Mouse (Mus musculus) urinary bladder, adult 18-20 months (tissue): Measurements from ENCODE around the gene Ablim1.

ENCODE experiments used
- DNase-seq, 2 experiments: peaks; one replicate each; pipeline ENCODE4 v3.0.0; 2022; ENCODE audit warnings: low spot score in 2 of 2, mixed read lengths in 2 of 2

The Ablim1 gene

DNA sequence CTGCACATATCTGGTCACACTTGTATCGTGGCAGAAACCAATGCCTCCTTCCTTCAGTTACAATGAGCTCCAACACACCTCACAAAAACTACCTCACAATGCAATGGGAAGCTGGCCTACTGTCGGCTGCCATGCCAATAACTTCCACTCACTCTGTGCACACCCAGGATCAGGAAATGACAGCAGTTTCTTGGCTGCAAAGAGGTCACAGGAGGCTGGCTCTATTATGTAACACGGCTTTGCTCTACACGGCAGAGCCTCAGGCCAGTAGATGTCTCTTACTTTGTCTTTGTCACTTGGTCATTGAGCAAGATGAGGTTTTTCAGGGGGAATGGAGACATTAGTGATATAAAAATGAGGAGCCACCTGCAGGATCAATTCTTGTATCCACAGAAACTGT, 126.2 kb downstream of the Ablim1 start:
- no peak for DNase-seq

GRCm38 (mm10) chr19:57185021-57185420, 129.7 kb downstream of the Ablim1 start:
- DNase-seq = no peak

- DNase-seq = no peak
Measured at GRCm38 (mm10) chr19:57182938-57183720, 131.6 kb downstream of the Ablim1 start.

- DNase-seq = peak in 1 of 2 experiments; percentile 65
Measured at GRCm38 (mm10) chr19:57181852-57182528, 132.7 kb downstream of the Ablim1 start.

DNA sequence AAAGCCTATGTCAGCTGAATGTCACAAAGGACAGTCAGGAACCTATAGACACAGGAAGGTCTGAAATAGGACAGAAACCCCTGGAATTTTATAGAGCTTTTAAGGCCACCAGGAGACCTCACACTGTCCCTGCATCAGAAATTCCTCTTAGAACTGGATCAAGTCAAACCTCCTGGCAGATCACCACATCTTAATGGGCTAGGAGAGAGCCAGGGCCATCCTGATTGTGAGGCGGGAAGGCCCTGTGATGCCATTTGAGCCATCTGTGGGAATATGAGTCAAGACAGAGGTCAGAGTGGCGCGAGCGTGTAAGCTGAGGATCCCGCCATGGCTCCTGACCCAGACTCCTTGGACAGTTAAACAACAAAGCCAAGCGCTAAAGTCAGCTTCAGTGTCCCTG, 133.4 kb downstream of the Ablim1 start:
- DNase-seq = no peak

DNA sequence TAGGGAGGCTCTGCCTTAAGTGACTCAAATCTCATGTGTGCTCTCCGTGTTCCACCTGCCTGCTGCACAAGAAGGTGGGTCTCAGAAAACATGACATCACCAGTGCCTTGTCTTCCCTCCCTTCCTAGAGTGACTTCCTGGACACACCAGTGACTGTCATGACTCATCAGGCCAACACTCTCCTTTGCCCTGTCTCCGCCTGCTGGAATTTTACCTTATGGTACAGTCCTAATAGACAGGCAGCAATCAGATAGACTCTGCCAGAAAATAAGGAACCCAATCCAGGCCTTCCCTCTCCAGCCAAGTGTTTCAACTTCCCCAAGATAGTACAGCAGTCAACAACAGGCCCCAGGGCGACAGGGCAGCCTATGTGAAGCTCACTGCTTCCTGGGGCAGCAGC, 133.8 kb downstream of the Ablim1 start:
- DNase-seq = no peak

- no peak for DNase-seq
Measured at GRCm38 (mm10) chr19:57180333-57180732, 134.4 kb downstream of the Ablim1 start.

DNA sequence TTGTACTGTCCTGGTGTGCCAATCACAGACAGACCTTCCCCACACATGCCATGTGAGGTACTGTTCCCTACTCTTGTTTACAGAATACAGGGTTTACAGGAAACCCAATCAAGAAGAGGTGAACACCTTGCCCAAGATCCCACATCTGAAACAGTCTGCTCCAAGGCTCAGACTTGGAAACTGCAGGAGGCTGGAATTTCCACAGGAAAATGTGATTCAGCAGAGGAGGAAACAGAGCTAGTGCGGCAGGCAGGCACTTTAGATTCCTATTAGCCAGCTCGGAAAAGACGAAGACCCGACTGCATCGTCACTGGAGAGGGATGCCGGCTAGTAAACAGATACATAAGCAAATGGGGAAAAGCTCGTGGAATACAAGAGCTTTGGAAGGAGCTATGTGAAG, 135.4 kb downstream of the Ablim1 start:
- DNase-seq = no peak

GRCm38 (mm10) chr19:57177334-57177733, 137.4 kb downstream of the Ablim1 start:
- no peak for DNase-seq

- no peak for DNase-seq
Measured at GRCm38 (mm10) chr19:57175077-57175476, 139.6 kb downstream of the Ablim1 start.

- DNase-seq = no peak
Measured at GRCm38 (mm10) chr19:57174541-57174940, 140.2 kb downstream of the Ablim1 start.

DNA sequence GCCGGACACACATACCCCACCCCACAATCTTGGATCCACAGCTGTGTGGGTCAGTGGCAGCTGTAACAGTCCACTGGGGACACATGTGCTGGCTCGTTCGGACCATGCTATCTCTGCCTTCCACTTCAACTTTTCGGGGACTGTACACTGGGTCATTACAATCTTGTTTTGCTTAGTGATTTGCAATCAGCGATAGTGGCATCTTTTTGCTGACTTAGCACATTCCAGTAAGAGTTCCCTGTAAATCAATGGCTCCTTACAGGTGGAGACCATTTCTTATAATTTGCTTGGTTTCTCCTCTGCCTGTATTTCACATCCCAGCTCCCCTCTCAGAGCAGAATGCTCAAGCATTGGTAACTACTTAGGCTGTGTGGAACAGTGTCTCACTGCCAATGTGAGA, 140.7 kb downstream of the Ablim1 start:
- no peak for DNase-seq

DNA sequence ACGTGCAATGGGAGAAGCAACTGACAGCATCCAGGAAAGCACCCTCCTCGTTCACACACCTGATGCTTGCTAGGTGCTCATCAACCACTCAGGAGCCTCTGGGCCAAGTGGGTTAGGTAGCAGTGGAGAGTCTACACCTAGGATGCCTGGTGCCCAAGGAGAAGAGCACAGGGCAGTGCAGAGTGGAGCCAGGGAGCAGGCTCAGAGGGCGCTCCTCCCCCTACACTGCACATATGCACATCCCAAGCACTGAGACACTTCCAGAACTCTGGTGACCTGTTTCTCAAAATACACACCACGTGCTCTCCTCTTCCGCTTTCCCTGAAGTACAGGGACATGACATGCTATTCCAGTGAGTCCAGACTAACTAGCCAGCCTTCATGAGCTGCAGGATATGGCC, 142.4 kb downstream of the Ablim1 start:
- no peak for DNase-seq

DNA sequence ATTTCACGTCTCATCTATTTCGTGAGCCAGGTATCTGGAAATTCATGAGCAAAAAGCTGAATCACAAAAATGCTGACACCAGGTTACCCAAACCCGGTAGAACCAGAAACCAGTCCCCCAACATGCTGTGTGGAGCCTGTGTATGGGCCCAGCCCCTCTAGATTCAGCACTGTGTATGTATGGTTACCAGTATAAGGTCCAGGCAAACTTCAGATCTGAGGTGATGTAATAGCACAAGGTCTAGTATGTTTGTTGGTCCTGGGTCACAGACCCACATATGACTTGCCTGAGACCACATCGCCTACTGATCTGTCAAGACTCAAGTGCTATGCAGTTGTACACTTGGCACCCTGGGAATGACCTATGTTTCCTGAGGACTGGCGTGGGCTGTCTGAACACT, 143.8 kb downstream of the Ablim1 start:
- DNase-seq = no peak

GRCm38 (mm10) chr19:57169485-57169884, 145.2 kb downstream of the Ablim1 start:
- no peak for DNase-seq

GRCm38 (mm10) chr19:57167721-57168120, 147.0 kb downstream of the Ablim1 start:
- no peak for DNase-seq

- no peak for DNase-seq
Measured at GRCm38 (mm10) chr19:57164882-57165281, 149.8 kb downstream of the Ablim1 start.

DNA sequence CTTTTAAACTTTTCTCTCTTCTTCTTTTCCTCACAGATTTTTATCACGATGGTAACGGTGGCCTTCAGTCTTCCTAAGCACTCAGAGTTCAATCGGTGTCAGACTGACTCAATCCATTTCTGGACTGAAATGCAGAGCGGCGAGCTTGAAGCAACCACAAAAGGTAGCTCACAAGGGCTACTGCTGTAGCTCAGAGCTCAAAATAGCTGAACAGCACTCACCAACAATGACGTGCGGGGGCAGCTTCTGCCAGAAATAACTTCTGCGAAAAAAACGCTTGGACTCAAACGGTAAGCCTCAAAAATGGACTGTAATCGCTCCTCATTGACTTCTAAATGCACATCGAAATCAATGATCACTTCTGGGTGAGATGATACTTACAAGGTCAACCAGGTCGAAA, 151.4 kb downstream of the Ablim1 start:
- no peak for DNase-seq

DNA sequence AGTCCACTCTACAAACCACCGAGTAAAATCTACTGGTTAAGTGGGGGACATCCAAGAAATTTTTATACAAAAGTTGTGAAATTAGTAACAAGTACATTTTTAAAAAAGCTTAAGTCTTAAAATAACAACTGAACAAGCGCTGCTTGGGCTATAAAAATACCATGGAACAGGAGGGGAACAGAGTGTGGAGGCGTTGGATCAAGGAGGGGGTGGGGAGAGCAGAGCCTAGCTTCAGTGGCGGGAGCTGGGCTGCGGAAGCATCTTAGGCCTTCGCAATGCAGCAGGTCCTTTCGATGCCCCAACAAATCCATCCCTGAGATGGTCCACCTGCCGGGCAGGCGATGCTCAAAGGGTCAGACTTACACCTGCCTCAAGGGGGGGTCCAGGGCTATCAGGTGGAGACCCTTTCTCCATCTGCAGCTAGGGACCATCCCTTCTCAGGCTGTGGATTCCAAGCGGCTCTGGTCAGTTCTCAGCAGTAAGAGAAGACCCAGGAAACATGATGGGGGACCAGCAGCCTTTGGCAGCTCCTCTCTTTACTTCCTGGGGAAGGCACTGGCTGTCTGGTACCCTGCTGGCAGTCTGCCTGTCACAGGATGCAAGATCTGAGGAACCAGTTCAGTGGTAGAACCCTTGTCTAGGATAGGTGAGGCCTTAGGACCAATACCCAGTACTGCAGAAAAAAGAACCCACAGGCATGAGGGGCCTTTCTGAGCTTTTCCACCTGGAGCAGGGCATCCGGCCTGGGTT, 152.6 kb downstream of the Ablim1 start:
- no peak for DNase-seq

GRCm38 (mm10) chr19:57161010-57161660, 153.6 kb downstream of the Ablim1 start:
- peak in 1 of 2 experiments; percentile 42 for DNase-seq

- DNase-seq = no peak
Measured at GRCm38 (mm10) chr19:57157731-57158343, 156.9 kb downstream of the Ablim1 start.
